Mouse (Mus musculus): ENCODE data around the gene Atp9a.

GRCm38 (mm10) chr2:168670241-168670640 is 72.0 kb downstream of the Atp9a start:
- TF ChIP-seq POLR2A (IDR thresholded peaks at IDR 0.05; ENCODE audit: low read depth, low read length), result no peak
- no peak for TF ChIP-seq CTCF (conservative IDR thresholded peaks at IDR 0.05; ENCODE audit: insufficient read depth, insufficient read length, low read depth, low read length)
